In the genomic region with DNA sequence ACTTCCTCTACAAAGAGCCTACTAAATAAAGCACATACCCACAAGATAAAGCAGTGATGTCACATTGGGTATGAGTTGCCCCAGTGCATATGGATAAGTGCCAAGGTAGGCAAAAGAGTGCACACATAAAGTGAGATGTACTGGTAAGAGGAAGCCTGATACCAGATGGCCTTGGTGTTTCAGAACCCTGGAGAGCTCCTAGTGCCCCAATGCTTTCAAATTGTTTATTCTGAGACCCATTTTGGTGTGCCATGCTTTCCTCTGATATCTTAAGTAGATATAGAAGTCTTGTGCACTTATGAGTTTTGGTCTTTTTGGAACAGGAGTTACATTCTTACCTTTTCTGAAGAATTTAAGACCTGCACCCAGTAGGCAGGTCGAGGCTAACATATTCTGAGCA, we compare ENCODE assay signal across 11 mouse cellular contexts.
DNase-seq lines count a peak whose midpoint lies in the region; TF ChIP-seq lines count a peak whose summit lies in the region.
"Had no signal": no experiment of that assay in that cellular context is flagged by ENCODE, and none has a peak within 500 bp of the region (broad histone marks: within the 10 kb centered on the region; RNA-seq: fewer than 3 reads in every experiment).

No protein-coding gene starts in this region.

- H3K27ac ChIP-seq in gastrocnemius, adult 2 months, result no peak overlapping the region
- H3K27ac ChIP-seq: lung, embryonic 15.5 days had no signal

- intact Hi-C loops in heart, postnatal 10 days (cut with DNase I), result no loop called here
- intact Hi-C loops in gastrocnemius, adult 2 months (cut with DNase I), result no loop called here

- no peak for TF ChIP-seq CTCF in gastrocnemius, adult 2 months (IDR thresholded peaks at IDR 0.05)

- H3K4me3 ChIP-seq in gastrocnemius, adult 2 months, result no peak overlapping the region
- H3K4me3 ChIP-seq: lung, embryonic 15.5 days had no signal

- peak; percentile 3 to 13 for DNase-seq in heart, postnatal 10 days
- DNase-seq in heart, adult 9 months (ENCODE audit: low spot score in 2 of 2), result no peak
- peak; percentile 4 for DNase-seq in urinary bladder, postnatal 14 days (ENCODE audit: low spot score)
- DNase-seq in urinary bladder, adult 2 months (ENCODE audit: low spot score), result no peak
- peak; percentile 50 for DNase-seq in embryo, embryonic 10.5 days (ENCODE audit: low spot score)
- no peak for DNase-seq in gastrocnemius, adult 2 months
- no peak for DNase-seq in spleen, postnatal 36 days (ENCODE audit: low spot score in 2 of 2)
- DNase-seq in gastrocnemius, postnatal 25 days, result no peak
- DNase-seq: cerebellum, postnatal 25 days; heart, postnatal 36 days had no signal

Comparison
In these comparisons a context has a peak if more than half of its experiments do, and no peak if none do; other contexts are left out.
1. DNase-seq: peak in heart, postnatal 10 days (2 of 2), urinary bladder, postnatal 14 days (single experiment) and embryo, embryonic 10.5 days (single experiment); none in heart, adult 9 months (0 of 2), urinary bladder, adult 2 months (single experiment), gastrocnemius, adult 2 months (single experiment), spleen, postnatal 36 days (0 of 2) and gastrocnemius, postnatal 25 days (single experiment).